Mouse (Mus musculus) heart, adult 9 months (tissue): ENCODE measurements at regions not wholly inside any gene's neighbourhood (a gene's known extent, or its start where the extent isn't known, plus 50 kb on each side); places are given as distances from the start of the nearest gene placed in this dataset.
A peak's percentile ranks its signal among the peaks of the same experiment; 100 is the strongest.

Experiments
- DNase-seq, 2 experiments: peaks; one replicate each; pipeline ENCODE4 v3.0.0; 2022; ENCODE audit warnings: low spot score in 2 of 2

GRCm38 (mm10) chr13:35212276-35212675 lies 185.4 kb upstream of the Eci2 start:
- peak; percentile 5 to 15 for DNase-seq

- no peak for DNase-seq
Observed at GRCm38 (mm10) chr13:35214219-35214618, 187.3 kb upstream of the Eci2 start.

GRCm38 (mm10) chr13:35226142-35226829 lies 199.4 kb upstream of the Eci2 start:
- DNase-seq, result no peak

DNA sequence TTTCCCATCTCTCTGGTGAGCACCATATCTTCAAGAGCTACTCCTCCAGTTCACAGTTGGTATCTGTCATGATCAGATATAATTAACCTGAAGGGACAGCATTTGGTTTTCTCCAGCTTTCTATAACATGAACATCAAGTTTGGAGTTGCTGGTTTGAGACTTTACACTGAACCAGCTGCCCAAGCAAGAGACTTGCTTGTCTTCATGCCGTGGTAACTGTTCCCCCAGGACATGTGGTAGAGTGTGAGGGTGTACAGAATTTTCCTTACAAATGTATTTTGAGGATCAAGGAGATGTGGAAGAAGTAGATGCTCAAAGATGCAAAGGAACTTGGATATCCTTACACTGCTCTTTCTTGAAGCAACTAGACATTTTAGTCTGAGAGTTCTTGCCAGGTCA lies 200.0 kb upstream of the Eci2 start:
- no peak for DNase-seq

DNA sequence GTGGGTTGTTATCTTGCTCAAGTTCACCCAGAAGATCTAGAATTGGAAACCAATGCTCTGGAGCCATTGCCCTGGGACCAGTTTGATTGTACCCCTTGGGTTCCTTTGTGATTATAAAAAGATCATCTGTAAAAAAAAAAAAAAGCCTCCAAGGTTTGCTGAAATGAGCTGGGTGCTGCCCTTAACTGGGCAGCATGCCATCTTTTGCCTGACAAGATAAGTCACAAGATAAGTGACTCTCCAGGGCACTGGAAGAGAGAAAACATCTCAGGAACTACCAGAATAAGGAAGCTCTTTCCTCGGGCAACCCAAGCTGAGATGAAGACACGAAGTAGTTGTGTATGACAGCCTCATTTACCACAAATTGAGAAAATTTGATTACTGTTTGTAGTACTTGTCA lies 202.7 kb upstream of the Eci2 start:
- DNase-seq, result no peak

DNA sequence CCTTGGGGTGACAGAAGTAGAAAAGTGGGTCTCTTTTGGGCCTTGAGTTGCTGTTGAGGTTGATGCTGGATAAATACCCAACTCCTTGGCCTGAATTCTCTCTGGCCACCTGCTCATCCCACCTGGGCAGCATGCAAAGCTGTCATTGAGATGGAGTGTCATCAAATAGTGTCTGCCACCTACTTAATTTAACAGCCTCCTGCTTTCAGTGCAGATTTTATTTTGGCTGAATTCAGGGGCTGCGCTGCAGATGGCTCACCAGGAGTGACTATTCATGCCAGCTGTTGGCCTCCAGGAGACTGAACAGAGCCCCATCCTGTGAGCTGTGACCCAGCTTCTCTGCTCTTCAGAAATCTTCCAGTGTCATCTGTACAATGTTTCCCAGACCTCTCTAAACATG lies 206.7 kb upstream of the Eci2 start:
- DNase-seq, result no peak

DNA sequence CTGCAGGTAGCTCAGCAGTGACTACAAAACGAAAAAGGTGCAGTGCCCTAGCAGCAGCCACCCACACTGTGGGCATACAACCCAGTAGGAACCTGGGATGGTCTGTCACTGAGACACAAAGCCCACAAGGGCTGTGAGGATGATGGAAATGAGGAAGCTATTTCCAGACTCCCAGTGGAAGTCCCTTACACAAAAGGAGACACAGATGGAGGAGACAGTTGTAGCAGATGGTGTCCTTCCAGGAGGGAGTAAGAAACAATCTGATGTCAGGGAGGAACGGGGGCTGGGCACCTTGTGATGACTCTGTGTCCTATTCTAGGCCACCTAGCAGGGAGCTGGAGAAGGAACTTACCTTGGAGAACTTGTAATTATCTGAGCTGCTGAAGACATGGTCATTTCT lies 214.5 kb upstream of the Eci2 start:
- DNase-seq, result no peak

- no peak for DNase-seq
Observed at GRCm38 (mm10) chr13:35243946-35244345, 217.1 kb upstream of the Eci2 start.

DNA sequence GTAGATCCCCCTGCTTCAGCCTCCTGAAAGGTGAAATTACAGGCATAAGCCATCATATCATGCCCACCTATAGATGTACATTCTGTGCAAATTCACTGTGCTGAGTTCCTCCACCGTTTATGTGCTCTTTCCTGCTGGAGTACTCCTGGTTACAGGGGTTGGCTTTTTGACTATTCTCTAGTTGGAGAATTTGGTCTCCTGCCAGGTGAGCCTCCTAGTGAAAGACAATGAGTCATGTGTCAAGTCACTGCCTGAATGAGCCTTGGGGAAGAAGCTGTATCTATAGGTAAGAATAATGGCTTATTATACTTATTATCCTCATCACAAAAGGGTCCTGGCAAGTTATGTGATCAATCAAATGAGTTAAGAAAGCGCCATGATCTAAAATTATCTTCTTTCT lies 230.5 kb upstream of the Eci2 start:
- DNase-seq, result no peak

DNA sequence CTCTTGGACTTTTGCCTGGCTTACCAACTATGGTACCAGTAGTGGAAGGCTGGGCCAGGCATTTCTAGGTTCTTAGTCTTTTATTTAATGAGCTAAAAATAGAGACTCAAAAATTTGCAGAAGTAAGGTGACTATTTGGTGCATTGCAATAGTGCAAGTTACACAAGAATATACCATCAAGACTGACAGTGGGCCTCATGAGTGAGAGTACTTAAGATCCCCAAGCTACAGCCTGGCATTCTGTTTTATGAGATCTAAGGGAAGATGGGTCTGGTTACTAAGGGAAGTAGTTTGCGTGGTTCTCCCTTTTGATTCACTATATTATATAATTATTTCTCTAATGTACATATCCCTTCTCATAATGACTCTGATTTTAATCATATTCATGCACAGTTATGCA lies 231.8 kb upstream of the Eci2 start:
- DNase-seq, result no peak

DNA sequence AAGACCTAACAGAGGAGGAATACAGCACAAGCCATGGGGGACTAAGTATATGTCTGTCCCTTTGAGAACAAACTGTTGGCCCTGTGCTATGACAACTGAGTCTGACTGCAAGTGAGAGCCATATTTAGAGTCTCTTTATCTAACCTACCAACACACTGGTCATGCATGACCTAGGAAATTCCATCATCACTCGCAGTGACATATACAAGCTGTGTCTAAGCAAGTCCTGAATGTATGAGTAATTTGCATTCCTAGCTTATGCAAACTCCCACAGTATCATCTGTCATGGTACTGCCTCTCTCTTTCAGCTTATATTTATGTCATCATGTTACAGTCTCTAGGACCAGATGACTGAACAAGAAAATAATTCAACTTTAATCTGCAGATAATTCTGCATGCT lies 257.1 kb upstream of the Eci2 start:
- no peak for DNase-seq

GRCm38 (mm10) chr13:35302088-35302487 lies 275.2 kb upstream of the Eci2 start:
- no peak for DNase-seq

- DNase-seq, result no peak
Observed at GRCm38 (mm10) chr13:35316772-35317171, 289.9 kb upstream of the Eci2 start.

DNA sequence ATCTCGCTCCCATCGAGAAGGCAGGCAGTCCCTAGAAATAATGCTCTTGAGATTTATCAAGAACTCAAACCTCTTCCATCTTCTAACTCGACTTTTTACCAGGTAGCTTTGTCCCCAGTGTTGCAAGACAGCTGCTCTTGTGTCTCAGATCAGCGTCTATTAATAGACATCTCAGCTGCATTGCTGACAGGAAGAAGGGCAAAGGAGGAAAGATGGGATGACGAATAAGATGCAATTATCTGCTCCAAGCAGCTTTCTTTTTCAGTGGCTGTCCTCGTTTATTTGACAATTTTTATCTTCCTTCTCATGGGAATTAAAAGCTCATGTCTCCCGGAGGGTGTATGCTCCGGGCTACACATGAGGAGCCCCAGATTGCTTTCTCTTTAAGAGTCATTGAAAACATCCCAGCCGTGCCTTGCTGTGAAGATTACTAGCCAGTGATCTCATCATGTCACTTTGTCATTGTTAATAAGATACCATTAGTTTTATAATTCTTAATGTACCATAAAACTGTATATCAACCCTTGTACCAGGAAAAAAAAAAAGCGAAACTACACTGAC lies 299.9 kb upstream of the Eci2 start:
- DNase-seq, result peak in 1 of 2 experiments; percentile 8

DNA sequence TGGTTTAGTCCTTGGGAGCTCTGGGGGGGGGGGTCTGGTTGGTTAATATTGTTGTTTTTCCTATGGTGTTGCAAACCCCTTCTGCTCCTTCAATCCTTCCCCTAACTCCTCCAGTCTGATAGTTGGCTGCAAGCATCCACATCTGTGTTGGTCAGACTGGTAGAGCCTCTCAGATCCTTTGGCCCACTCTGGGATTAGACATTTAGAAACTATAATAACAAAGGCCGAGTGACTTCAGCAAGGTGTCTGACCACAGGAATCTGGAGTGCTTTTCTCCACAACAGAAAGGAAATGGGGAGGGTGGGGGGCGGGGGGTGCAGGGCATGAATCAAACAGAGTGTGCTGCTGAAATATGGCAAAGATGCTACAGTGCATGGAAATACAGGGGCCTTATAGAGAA lies 301.4 kb upstream of the Eci2 start:
- no peak for DNase-seq

DNA sequence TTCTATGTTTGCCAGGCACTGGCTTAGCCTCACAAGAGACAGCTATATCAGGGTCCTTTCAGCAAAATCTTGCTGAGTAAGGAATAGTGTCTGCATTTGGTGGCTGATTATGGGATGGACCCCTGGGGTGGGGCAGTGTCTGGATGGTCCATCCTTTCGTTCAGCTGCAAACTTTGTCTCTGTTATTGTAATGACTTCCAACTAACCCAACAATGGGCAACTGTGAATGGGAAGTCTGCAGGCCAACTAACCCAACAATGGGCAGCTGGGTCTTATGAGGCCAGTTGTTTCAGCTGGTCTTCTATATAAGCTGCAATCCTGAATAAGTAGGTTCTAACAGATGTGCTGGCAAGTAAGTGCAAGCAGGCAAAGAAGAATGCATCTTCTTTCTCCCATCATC lies 304.0 kb upstream of the Eci2 start:
- DNase-seq, result no peak

GRCm38 (mm10) chr13:35345507-35346129 lies 314.0 kb upstream of the Cdyl start:
- no peak for DNase-seq

DNA sequence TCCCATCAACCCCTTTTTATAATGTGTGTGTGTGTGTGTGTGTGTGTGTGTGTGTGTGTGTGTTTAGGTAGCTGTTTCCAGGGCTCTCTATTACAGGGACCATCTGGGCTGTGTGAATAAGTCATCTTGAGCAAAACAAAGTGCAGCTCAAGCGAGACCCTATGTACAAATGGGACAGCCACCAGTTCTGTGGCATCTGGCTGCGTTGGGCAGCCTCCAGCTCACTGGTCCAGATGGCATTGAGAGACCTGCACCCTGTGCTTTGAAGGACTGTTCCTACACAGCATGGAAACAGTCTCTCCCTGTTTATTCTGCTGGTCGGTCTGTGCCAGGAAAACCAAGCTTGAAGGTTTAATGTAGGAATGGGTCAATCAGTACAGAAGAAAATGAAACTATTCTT lies 311.4 kb upstream of the Cdyl start:
- no peak for DNase-seq

GRCm38 (mm10) chr13:35359345-35359744 lies 300.3 kb upstream of the Cdyl start:
- no peak for DNase-seq

GRCm38 (mm10) chr13:35377487-35377886 lies 282.1 kb upstream of the Cdyl start:
- no peak for DNase-seq

DNA sequence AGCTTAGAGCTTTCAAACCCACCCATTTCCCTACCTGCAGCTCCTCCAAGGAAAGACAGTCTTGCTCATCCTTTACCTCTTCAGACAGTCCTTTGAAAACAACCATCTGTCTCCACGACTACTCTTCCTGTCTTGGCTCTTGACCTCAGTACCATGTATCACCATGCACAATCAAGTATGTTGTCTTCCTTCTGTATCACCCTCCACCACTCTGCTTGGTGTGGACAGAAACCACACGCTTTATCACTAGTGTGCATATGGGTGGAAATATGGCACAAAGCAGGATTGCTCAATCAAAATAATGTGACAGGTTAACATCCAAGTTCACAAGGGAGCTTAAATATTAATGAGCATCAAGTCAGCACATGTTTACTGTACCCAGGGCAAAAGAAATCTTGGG lies 280.1 kb upstream of the Cdyl start:
- DNase-seq, result no peak

DNA sequence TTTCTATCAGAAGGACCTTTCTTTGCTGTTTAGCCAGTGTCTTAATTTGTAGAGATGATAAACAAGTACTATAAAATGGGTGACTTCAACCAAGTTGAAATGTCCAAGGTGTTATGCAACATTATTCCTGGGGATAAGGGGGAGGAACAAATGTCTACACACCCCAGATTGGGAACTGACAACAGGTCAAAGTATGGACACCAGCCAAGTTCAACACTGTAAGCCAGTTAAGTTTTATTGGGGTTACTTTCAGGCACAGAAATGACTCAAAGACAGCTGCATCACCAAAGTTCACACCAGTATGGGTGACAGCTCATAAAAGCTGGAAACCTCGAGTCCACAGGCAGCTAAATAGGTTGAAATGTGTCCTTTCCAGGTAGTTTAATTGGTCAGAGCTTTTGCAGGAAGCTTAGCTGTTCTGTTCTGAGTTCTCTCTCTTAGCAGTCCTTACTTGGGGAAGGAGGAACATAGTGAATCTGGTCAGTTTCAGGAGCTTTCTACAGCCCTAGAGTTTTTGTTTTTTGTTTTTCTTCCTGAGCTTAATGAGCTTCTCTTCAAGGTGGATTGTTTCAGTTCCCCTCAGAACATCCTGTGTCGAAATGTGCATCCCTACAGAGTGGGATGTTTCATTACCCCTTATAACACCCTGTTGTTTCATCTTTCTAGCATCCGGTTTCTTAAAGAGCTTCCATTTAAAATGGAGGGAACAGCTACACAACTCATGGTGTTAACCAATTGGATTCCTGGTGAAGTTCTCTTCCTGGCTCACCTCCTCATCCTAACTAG lies 279.2 kb upstream of the Cdyl start:
- DNase-seq, result no peak

- DNase-seq, result no peak
Observed at GRCm38 (mm10) chr13:35381641-35382040, 278.0 kb upstream of the Cdyl start.
